Mouse (Mus musculus) embryonic facial prominence, embryonic 14.5 days (tissue): ENCODE data around the gene Ggct. TPM values are rescaled to one million over a fixed set of nuclear protein-coding genes. Genes with fewer than 3 reads are reported as not detected.

Experiments used
- ATAC-seq: fragments of 200-750 bp; cut with Nextera tagmentation; 2 replicates; pipeline ENCODE4 v1.8.0; 2017; ENCODE audit warnings: low read depth, moderate number of reproducible peaks, moderate TSS enrichment
- DNase-seq: peaks from one replicate; pipeline ENCODE4 v3.0.0-alpha.2; 2015; ENCODE audit warnings: low spot score
- H3K27ac ChIP-seq: fragments of 300-500 bp; sonication (generic); replicated peaks from 2 replicates; pipeline ENCODE4 v1.5.1; 2014; ENCODE audit warnings: low read depth, mild to moderate bottlenecking, low read length, moderate library complexity
- H3K27me3 ChIP-seq: fragments of 300-500 bp; sonication (generic); replicated peaks from 2 replicates; pipeline ENCODE4 v1.6.1; 2014; ENCODE audit warnings: low read length; ENCODE audit not compliant: control insufficient read depth, insufficient read depth
- H3K36me3 ChIP-seq: fragments of 300-500 bp; sonication (generic); 2 replicates; pipeline ENCODE4 v1.6.1; 2014; ENCODE audit warnings: low read length, mixed read lengths; ENCODE audit not compliant: control insufficient read depth, insufficient read depth
- H3K4me1 ChIP-seq: fragments of 300-500 bp; sonication (generic); 2 replicates; pipeline ENCODE4 v1.6.1; 2014; ENCODE audit warnings: antibody characterized with exemption, low read length; ENCODE audit not compliant: control insufficient read depth, insufficient read depth
- H3K4me2 ChIP-seq: fragments of 300-500 bp; sonication (generic); 2 replicates; pipeline ENCODE4 v1.6.1; 2014; ENCODE audit warnings: low read depth, mild to moderate bottlenecking, low read length, moderate library complexity, mixed read lengths
- H3K4me3 ChIP-seq: fragments of 300-500 bp; sonication (generic); 2 replicates; pipeline ENCODE4 v1.5.1; 2014; ENCODE audit warnings: low read depth, mild to moderate bottlenecking, low read length
- H3K9ac ChIP-seq: fragments of 300-500 bp; sonication (generic); 2 replicates; pipeline ENCODE4 v1.6.1; 2014; ENCODE audit warnings: low read depth, mild to moderate bottlenecking, low read length, moderate library complexity, mixed read lengths
- H3K9me3 ChIP-seq: fragments of 300-500 bp; sonication (generic); 2 replicates; pipeline ENCODE4 v1.6.1; 2016; ENCODE audit warnings: low read length; ENCODE audit not compliant: control insufficient read depth
- WGBS: fragments of 180-500 bp; shearing (Covaris S2); extraction: QIAGEN DNeasy Blood & Tissue Kit; methylation state at CpG from one replicate; pipeline ENCODE4 v1.1.7; 2014; 5-methylcytosine and 5-hydroxymethylcytosine counted together
- polyA plus RNA-seq: library from polyadenylated mRNA; unstranded; fragments of >200 nt; fragmentation: Nextera tagmentation; extraction: Ambion mirVana; gene quantifications from 2 replicates; pipeline ENCODE4 v1.2.1, GENCODE M21; 2014

Ggct gene
- polyA plus RNA-seq, 1 experiment from 2014 or later, result 10.8 TPM

GRCm38 (mm10) chr6:54983526-54984050, 9.2 kb downstream of the Ggct start:
- Histone ChIP-seq H3K27me3 (no peaks in the 10 kb centered on the region), H3K36me3 (no peaks in the 10 kb centered on the region), H3K4me3 (no peak overlapping the region), H3K4me2 (no peak overlapping the region), H3K4me1 (no peaks in the 10 kb centered on the region), H3K27ac (no peak overlapping the region), H3K9ac (no peak overlapping the region), H3K9me3 (no peaks in the 10 kb centered on the region)
- no peak for DNase-seq
- ATAC-seq, result no peak
- WGBS, result 91% methylated on average over 4 of the region's 4 CpGs

GRCm38 (mm10) chr6:54979426-54979825, 13.3 kb downstream of the Ggct start:
- WGBS, result 94% methylated on average over 6 of the region's 6 CpGs
- ATAC-seq, result no peak
- Histone ChIP-seq H3K9ac (no peak overlapping the region), H3K9me3 (no peaks in the 10 kb centered on the region), H3K27ac (no peak overlapping the region), H3K4me3 (no peak overlapping the region), H3K27me3 (no peaks in the 10 kb centered on the region; the same call in 1 of the 2 replicates), H3K4me1 (no peaks in the 10 kb centered on the region), H3K36me3 (no peaks in the 10 kb centered on the region), H3K4me2 (no peak overlapping the region)
- no peak for DNase-seq

GRCm38 (mm10) chr6:54975616-54976015, 17.1 kb downstream of the Ggct start:
- no peak for ATAC-seq
- H3K36me3 ChIP-seq, result no peaks in the 10 kb centered on the region
- H3K9ac ChIP-seq, result no peak overlapping the region
- no peaks in the 10 kb centered on the region for H3K9me3 ChIP-seq
- H3K27ac ChIP-seq, result no peak overlapping the region
- no peak overlapping the region for H3K4me3 ChIP-seq
- H3K4me1 ChIP-seq, result no peaks in the 10 kb centered on the region
- no peak overlapping the region for H3K4me2 ChIP-seq
- WGBS, result 50% methylated on average over 1 of the region's 1 CpGs
- H3K27me3 ChIP-seq, result no peaks in the 10 kb centered on the region; the same call in 1 of the 2 replicates
- DNase-seq, result no peak

GRCm38 (mm10) chr6:54974501-54974900, 18.2 kb downstream of the Ggct start:
- no peak overlapping the region for H3K27ac ChIP-seq
- H3K4me3 ChIP-seq, result no peak overlapping the region
- H3K9ac ChIP-seq, result no peak overlapping the region
- no peak for ATAC-seq
- no peaks in the 10 kb centered on the region for H3K4me1 ChIP-seq
- WGBS, result 59% methylated on average over 5 of the region's 5 CpGs
- no peak for DNase-seq
- H3K36me3 ChIP-seq, result no peaks in the 10 kb centered on the region
- H3K4me2 ChIP-seq, result no peak overlapping the region
- H3K27me3 ChIP-seq, result no peaks in the 10 kb centered on the region; the same call in 1 of the 2 replicates
- H3K9me3 ChIP-seq, result no peaks in the 10 kb centered on the region

GRCm38 (mm10) chr6:54972929-54973211, 19.9 kb downstream of the Ggct start:
- DNase-seq (peak; percentile 45), ATAC-seq (0 out of 2 replicates have a peak, but pooled peaks have one; percentile 38)
- Histone ChIP-seq H3K4me1 (no peaks in the 10 kb centered on the region), H3K9ac (peak overlapping the region; percentile 73), H3K9me3 (no peaks in the 10 kb centered on the region), H3K27ac (peak overlapping the region; percentile 39; the same call in 1 of the 2 replicates), H3K36me3 (no peaks in the 10 kb centered on the region), H3K4me2 (peak overlapping the region; percentile 78), H3K4me3 (peak overlapping the region; percentile 59), H3K27me3 (no peaks in the 10 kb centered on the region; the same call in 1 of the 2 replicates)
- 13% methylated on average over 5 of the region's 5 CpGs for WGBS

- no peaks in the 10 kb centered on the region for H3K36me3 ChIP-seq
- peak within 1 kb of the TSS; percentile 78 for H3K4me2 ChIP-seq
- WGBS, result 3% methylated on average over 44 of the region's 53 CpGs
- H3K4me3 ChIP-seq, result peak within 1 kb of the TSS; percentile 59
- peak within 1 kb of the TSS; percentile 73 for H3K9ac ChIP-seq
- H3K27ac ChIP-seq, result peak within 1 kb of the TSS; percentile 39
- ATAC-seq (peak; percentile 94), DNase-seq (peak; percentile 84)
- no peaks in the 10 kb centered on the region for H3K9me3 ChIP-seq
- H3K4me1 ChIP-seq, result no peaks in the 10 kb centered on the region
- no peaks in the 10 kb centered on the region; the same call in 1 of the 2 replicates for H3K27me3 ChIP-seq
These were observed 20.4 kb downstream of the Ggct start, which contains the start of gene Nod1 for GRCm38 (mm10) chr6:54972111-54972928. Gene Nod1 (minus strand): TSS chr6:54972612.

GRCm38 (mm10) chr6:54971731-54972110, 21.0 kb downstream of the Ggct start:
- no peaks in the 10 kb centered on the region; the same call in 1 of the 2 replicates for H3K27me3 ChIP-seq
- H3K4me2 ChIP-seq, result peak overlapping the region; percentile 78
- H3K9me3 ChIP-seq, result no peaks in the 10 kb centered on the region
- H3K36me3 ChIP-seq, result no peaks in the 10 kb centered on the region
- H3K9ac ChIP-seq, result peak overlapping the region; percentile 73
- 12% methylated on average over 8 of the region's 8 CpGs for WGBS
- DNase-seq (no peak), ATAC-seq (no peak)
- peak overlapping the region; percentile 59 for H3K4me3 ChIP-seq
- no peaks in the 10 kb centered on the region for H3K4me1 ChIP-seq
- H3K27ac ChIP-seq, result peak overlapping the region; percentile 39

- DNase-seq, result no peak
- Histone ChIP-seq H3K9me3 (no peaks in the 10 kb centered on the region), H3K27me3 (no peaks in the 10 kb centered on the region; the same call in 1 of the 2 replicates), H3K36me3 (no peaks in the 10 kb centered on the region), H3K4me3 (no peak overlapping the region), H3K4me1 (no peaks in the 10 kb centered on the region), H3K27ac (no peak overlapping the region), H3K9ac (no peak overlapping the region), H3K4me2 (no peak overlapping the region)
- no peak for ATAC-seq
- WGBS, result 83% methylated on average over 9 of the region's 9 CpGs
These were observed 22.2 kb downstream of the Ggct start for GRCm38 (mm10) chr6:54970506-54970905.
